Mouse (Mus musculus): ENCODE results near the gene Ppp1r9a. TPM values are rescaled to one million over a fixed set of nuclear protein-coding genes. Genes with fewer than 3 reads are reported as not detected.

Ppp1r9a gene
- total RNA-seq, 1 experiment from 2014 or later, result 43.4 TPM

GRCm38 (mm10) chr6:4943821-4944220 is 41.1 kb downstream of the Ppp1r9a start:
- ATAC-seq (replicated peaks in 1 of 2; ENCODE audit: insufficient read depth in 1 of 2, low FRiP score in 2 of 2, low TSS enrichment in 1 of 2, low read depth in 1 of 2, poor library complexity in 2 of 2, severe bottlenecking in 2 of 2), result no peak

- ATAC-seq (replicated peaks in 1 of 2; ENCODE audit: insufficient read depth in 1 of 2, low FRiP score in 2 of 2, low TSS enrichment in 1 of 2, low read depth in 1 of 2, poor library complexity in 2 of 2, severe bottlenecking in 2 of 2), result no peak
Measured at GRCm38 (mm10) chr6:4948056-4948455, 45.3 kb downstream of the Ppp1r9a start.

GRCm38 (mm10) chr6:4949701-4950100 is 47.0 kb downstream of the Ppp1r9a start:
- no peak for ATAC-seq (replicated peaks in 1 of 2; ENCODE audit: insufficient read depth in 1 of 2, low FRiP score in 2 of 2, low TSS enrichment in 1 of 2, low read depth in 1 of 2, poor library complexity in 2 of 2, severe bottlenecking in 2 of 2)

GRCm38 (mm10) chr6:4953028-4953719 is 50.5 kb downstream of the Ppp1r9a start:
- ATAC-seq (replicated peaks in 1 of 2; ENCODE audit: insufficient read depth in 1 of 2, low FRiP score in 2 of 2, low TSS enrichment in 1 of 2, low read depth in 1 of 2, poor library complexity in 2 of 2, severe bottlenecking in 2 of 2), result 0 out of 4 replicates have a peak, but pooled peaks of 1 of the 2 experiments have one; percentile 13

- no peak for ATAC-seq (replicated peaks in 1 of 2; ENCODE audit: insufficient read depth in 1 of 2, low FRiP score in 2 of 2, low TSS enrichment in 1 of 2, low read depth in 1 of 2, poor library complexity in 2 of 2, severe bottlenecking in 2 of 2)
Measured at GRCm38 (mm10) chr6:4956651-4957050, 53.9 kb downstream of the Ppp1r9a start.

- ATAC-seq (replicated peaks in 1 of 2; ENCODE audit: insufficient read depth in 1 of 2, low FRiP score in 2 of 2, low TSS enrichment in 1 of 2, low read depth in 1 of 2, poor library complexity in 2 of 2, severe bottlenecking in 2 of 2), result no peak
Measured at GRCm38 (mm10) chr6:4962197-4962596, 59.5 kb downstream of the Ppp1r9a start.

GRCm38 (mm10) chr6:4963049-4963448 is 60.3 kb downstream of the Ppp1r9a start:
- no peak for ATAC-seq (replicated peaks in 1 of 2; ENCODE audit: insufficient read depth in 1 of 2, low FRiP score in 2 of 2, low TSS enrichment in 1 of 2, low read depth in 1 of 2, poor library complexity in 2 of 2, severe bottlenecking in 2 of 2)

- ATAC-seq (replicated peaks in 1 of 2; ENCODE audit: insufficient read depth in 1 of 2, low FRiP score in 2 of 2, low TSS enrichment in 1 of 2, low read depth in 1 of 2, poor library complexity in 2 of 2, severe bottlenecking in 2 of 2), result no peak
Measured at GRCm38 (mm10) chr6:4967236-4967635, 64.5 kb downstream of the Ppp1r9a start.

- ATAC-seq (replicated peaks in 1 of 2; ENCODE audit: insufficient read depth in 1 of 2, low FRiP score in 2 of 2, low TSS enrichment in 1 of 2, low read depth in 1 of 2, poor library complexity in 2 of 2, severe bottlenecking in 2 of 2), result no peak
Measured at GRCm38 (mm10) chr6:4971229-4971628, 68.5 kb downstream of the Ppp1r9a start.

- peak in 1 of 2 experiments; percentile 62; a peak in 2 of 4 replicates for ATAC-seq (replicated peaks in 1 of 2; ENCODE audit: insufficient read depth in 1 of 2, low FRiP score in 2 of 2, low TSS enrichment in 1 of 2, low read depth in 1 of 2, poor library complexity in 2 of 2, severe bottlenecking in 2 of 2)
Measured at GRCm38 (mm10) chr6:4972808-4973207, 70.1 kb downstream of the Ppp1r9a start.

GRCm38 (mm10) chr6:4973337-4973736 is 70.6 kb downstream of the Ppp1r9a start:
- peak; percentile 83 to 84 for ATAC-seq (replicated peaks in 1 of 2; ENCODE audit: insufficient read depth in 1 of 2, low FRiP score in 2 of 2, low TSS enrichment in 1 of 2, low read depth in 1 of 2, poor library complexity in 2 of 2, severe bottlenecking in 2 of 2)

- ATAC-seq (replicated peaks in 1 of 2; ENCODE audit: insufficient read depth in 1 of 2, low FRiP score in 2 of 2, low TSS enrichment in 1 of 2, low read depth in 1 of 2, poor library complexity in 2 of 2, severe bottlenecking in 2 of 2), result peak in 1 of 2 experiments; percentile 33; a peak in 1 of 4 replicates
Measured at GRCm38 (mm10) chr6:4977515-4977914, 74.8 kb downstream of the Ppp1r9a start.

- peak; percentile 42 to 55; a peak in 1 of 4 replicates for ATAC-seq (replicated peaks in 1 of 2; ENCODE audit: insufficient read depth in 1 of 2, low FRiP score in 2 of 2, low TSS enrichment in 1 of 2, low read depth in 1 of 2, poor library complexity in 2 of 2, severe bottlenecking in 2 of 2)
Measured at GRCm38 (mm10) chr6:4978249-4978648, 75.5 kb downstream of the Ppp1r9a start.

GRCm38 (mm10) chr6:4978897-4979296 is 76.2 kb downstream of the Ppp1r9a start:
- peak; percentile 75; a peak in 3 of 4 replicates for ATAC-seq (replicated peaks in 1 of 2; ENCODE audit: insufficient read depth in 1 of 2, low FRiP score in 2 of 2, low TSS enrichment in 1 of 2, low read depth in 1 of 2, poor library complexity in 2 of 2, severe bottlenecking in 2 of 2)

GRCm38 (mm10) chr6:4980113-4980512 is 77.4 kb downstream of the Ppp1r9a start:
- no peak for ATAC-seq (replicated peaks in 1 of 2; ENCODE audit: insufficient read depth in 1 of 2, low FRiP score in 2 of 2, low TSS enrichment in 1 of 2, low read depth in 1 of 2, poor library complexity in 2 of 2, severe bottlenecking in 2 of 2)

GRCm38 (mm10) chr6:4982686-4983162 is 80.0 kb downstream of the Ppp1r9a start:
- no peak for ATAC-seq (replicated peaks in 1 of 2; ENCODE audit: insufficient read depth in 1 of 2, low FRiP score in 2 of 2, low TSS enrichment in 1 of 2, low read depth in 1 of 2, poor library complexity in 2 of 2, severe bottlenecking in 2 of 2)

- no peak for ATAC-seq (replicated peaks in 1 of 2; ENCODE audit: insufficient read depth in 1 of 2, low FRiP score in 2 of 2, low TSS enrichment in 1 of 2, low read depth in 1 of 2, poor library complexity in 2 of 2, severe bottlenecking in 2 of 2)
Measured at GRCm38 (mm10) chr6:4985668-4986067, 83.0 kb downstream of the Ppp1r9a start.

GRCm38 (mm10) chr6:4987084-4987483 is 84.4 kb downstream of the Ppp1r9a start:
- ATAC-seq (replicated peaks in 1 of 2; ENCODE audit: insufficient read depth in 1 of 2, low FRiP score in 2 of 2, low TSS enrichment in 1 of 2, low read depth in 1 of 2, poor library complexity in 2 of 2, severe bottlenecking in 2 of 2), result no peak

GRCm38 (mm10) chr6:4988688-4989087 is 86.0 kb downstream of the Ppp1r9a start:
- no peak for ATAC-seq (replicated peaks in 1 of 2; ENCODE audit: insufficient read depth in 1 of 2, low FRiP score in 2 of 2, low TSS enrichment in 1 of 2, low read depth in 1 of 2, poor library complexity in 2 of 2, severe bottlenecking in 2 of 2)

All from hematopoietic stem cell, adult 5-6 weeks (primary cell).